ENCODE assay signal across 10 mouse cellular contexts in genomic region chr1:153172291-153172731, GRCm38 (mm10). TPM values are rescaled to one million over a fixed set of nuclear protein-coding genes. Genes with fewer than 3 reads are reported as not detected.
DNase-seq lines count a peak whose midpoint lies in the region; ATAC-seq and TF ChIP-seq lines count a peak whose summit lies in the region.
"Had no signal": no experiment of that assay in that cellular context is flagged by ENCODE, and none has a peak within 500 bp of the region (broad histone marks: within the 10 kb centered on the region; RNA-seq: fewer than 3 reads in every experiment).

No protein-coding gene starts in this region.

- peak overlapping the region; percentile 25; the same call in 1 of the 2 replicates for H3K27ac ChIP-seq in forebrain, embryonic 12.5 days
- no peak overlapping the region for H3K27ac ChIP-seq in forebrain, embryonic 14.5 days (ENCODE audit: low read depth, low read length)
- no peak overlapping the region for H3K27ac ChIP-seq in liver, postnatal 0 days (ENCODE audit: low read depth)
- H3K27ac ChIP-seq in liver, embryonic 12.5 days, result no peak overlapping the region

- TF ChIP-seq EP300 in liver, postnatal 0 days (IDR thresholded peaks at IDR 0.05; ENCODE audit: low read depth), result no peak

- H3K4me1 ChIP-seq in forebrain, embryonic 12.5 days, result peaks cover 9% of the 10 kb centered on the region
- H3K4me1 ChIP-seq in forebrain, embryonic 14.5 days (ENCODE audit: control insufficient read depth, insufficient read depth, low read length), result no peaks in the 10 kb centered on the region
- H3K4me1 ChIP-seq in liver, postnatal 0 days (ENCODE audit: insufficient read depth), result peaks cover 3% of the 10 kb centered on the region
- 0 out of 2 replicates have a peak, but pooled peaks cover 9% of the 10 kb centered on the region for H3K4me1 ChIP-seq in liver, embryonic 12.5 days

- no peak for TF ChIP-seq CTCF in liver, postnatal 0 days (IDR thresholded peaks at IDR 0.05; ENCODE audit: low read depth)

- ATAC-seq in forebrain, embryonic 12.5 days (ENCODE audit: low FRiP score), result no peak
- ATAC-seq in forebrain, embryonic 14.5 days, result no peak
- peak; percentile 31; the same call in 1 of the 2 replicates for ATAC-seq in liver, postnatal 0 days
- no peak for ATAC-seq in liver, embryonic 12.5 days
- ATAC-seq in monocyte, adult 5-6 weeks (replicated peaks; ENCODE audit: insufficient number of reproducible peaks, low FRiP score, low TSS enrichment, poor library complexity, severe bottlenecking), result no peak

- H3K27me3 ChIP-seq in forebrain, embryonic 12.5 days, result no peaks in the 10 kb centered on the region
- H3K27me3 ChIP-seq in forebrain, embryonic 14.5 days (replicated peaks; ENCODE audit: control insufficient read depth, insufficient read depth, low read length), result no peaks in the 10 kb centered on the region
- no peaks in the 10 kb centered on the region for H3K27me3 ChIP-seq in liver, postnatal 0 days (ENCODE audit: insufficient read depth, low read length)
- peaks cover 3% of the 10 kb centered on the region; the same call in 1 of the 2 replicates for H3K27me3 ChIP-seq in liver, embryonic 12.5 days (replicated peaks)

- no peak overlapping the region for H3K9ac ChIP-seq in forebrain, embryonic 12.5 days
- no peak overlapping the region for H3K9ac ChIP-seq in forebrain, embryonic 14.5 days (ENCODE audit: low read length)
- H3K9ac ChIP-seq in liver, postnatal 0 days (replicated peaks), result no peak overlapping the region
- no peak overlapping the region for H3K9ac ChIP-seq in liver, embryonic 12.5 days

- WGBS in forebrain, embryonic 12.5 days, result 34% methylated on average over 9 of the region's 9 CpGs
- WGBS in forebrain, embryonic 14.5 days, result 40% methylated on average over 9 of the region's 9 CpGs
- WGBS in liver, postnatal 0 days (ENCODE audit: insufficient replicate concordance), result 24% methylated on average over 9 of the region's 9 CpGs
- 30% methylated on average over 9 of the region's 9 CpGs for WGBS in liver, embryonic 12.5 days (ENCODE audit: insufficient replicate concordance)

- no peak overlapping the region for H3K4me3 ChIP-seq in forebrain, embryonic 12.5 days (replicated peaks)
- H3K4me3 ChIP-seq in forebrain, embryonic 14.5 days (ENCODE audit: low read depth, low read length), result no peak overlapping the region
- H3K4me3 ChIP-seq in liver, postnatal 0 days (ENCODE audit: low read depth, low read length), result no peak overlapping the region
- no peak overlapping the region for H3K4me3 ChIP-seq in liver, embryonic 12.5 days

- H3K36me3 ChIP-seq in forebrain, embryonic 12.5 days (replicated peaks), result no peaks in the 10 kb centered on the region
- H3K36me3 ChIP-seq in forebrain, embryonic 14.5 days (ENCODE audit: control insufficient read depth, insufficient read depth, low read length), result no peaks in the 10 kb centered on the region
- H3K36me3 ChIP-seq in liver, postnatal 0 days (replicated peaks; ENCODE audit: insufficient read depth, low read length), result no peaks in the 10 kb centered on the region
- H3K36me3 ChIP-seq in liver, embryonic 12.5 days, result no peaks in the 10 kb centered on the region

- H3K9me3 ChIP-seq in forebrain, embryonic 12.5 days, result no peaks in the 10 kb centered on the region
- H3K9me3 ChIP-seq in forebrain, embryonic 14.5 days (replicated peaks; ENCODE audit: control insufficient read depth, low read length), result no peaks in the 10 kb centered on the region
- no peaks in the 10 kb centered on the region for H3K9me3 ChIP-seq in liver, postnatal 0 days (ENCODE audit: low read length)
- no peaks in the 10 kb centered on the region for H3K9me3 ChIP-seq in liver, embryonic 12.5 days (replicated peaks)

- H3K4me2 ChIP-seq in forebrain, embryonic 12.5 days, result no peak overlapping the region
- no peak overlapping the region for H3K4me2 ChIP-seq in forebrain, embryonic 14.5 days (ENCODE audit: low read length)
- H3K4me2 ChIP-seq in liver, postnatal 0 days (ENCODE audit: low read depth, low read length), result no peak overlapping the region
- no peak overlapping the region for H3K4me2 ChIP-seq in liver, embryonic 12.5 days

- no peak for DNase-seq in forebrain, embryonic 14.5 days (ENCODE audit: low spot score)
- no peak for DNase-seq in liver, postnatal 0 days
- peak; percentile 36 for DNase-seq in forelimb bud, embryonic 11.5 days (ENCODE audit: low read depth, low spot score)
- peak; percentile 52 for DNase-seq in mesoderm, embryonic 11.5 days (ENCODE audit: low read depth, low spot score)
- no peak for DNase-seq in frontal cortex, postnatal 14 days (ENCODE audit: low spot score in 2 of 2)
- DNase-seq: B cell, adult 2 months; cerebellum, adult 9-10 months had no signal

RNA-seq across cellular contexts. Expression of gene Lamc2, which starts 13.9 kb away (rescaled TPM):
- polyA plus RNA-seq in forebrain, embryonic 12.5 days (2016; fragmentation: Nextera tagmentation; extraction: Ambion mirVana), result 0.47 and 0.94 TPM in 2 replicates
- 0.70 and 1.1 TPM in 2 replicates for polyA plus RNA-seq in forebrain, embryonic 14.5 days (2014; fragmentation: Nextera tagmentation; extraction: Ambion mirVana)
- 0.34 and 0.45 TPM in 2 replicates for polyA plus RNA-seq in liver, postnatal 0 days (2015; fragmentation: Nextera tagmentation; extraction: Ambion mirVana)
- 0.13 and 0.43 TPM in 2 replicates for polyA plus RNA-seq in liver, embryonic 12.5 days (2016; fragmentation: Nextera tagmentation; extraction: Ambion mirVana)
- total RNA-seq in monocyte, adult 5-6 weeks (2017), result not detected in 3 replicates

Comparison
In these comparisons a context has a peak if more than half of its experiments do, and no peak if none do; other contexts are left out.
1. DNase-seq: peak in forelimb bud, embryonic 11.5 days (single experiment) and mesoderm, embryonic 11.5 days (single experiment); none in forebrain, embryonic 14.5 days (single experiment), liver, postnatal 0 days (single experiment) and frontal cortex, postnatal 14 days (0 of 2).